8 mouse cellular contexts compared by ENCODE assay signal in the genomic region with DNA sequence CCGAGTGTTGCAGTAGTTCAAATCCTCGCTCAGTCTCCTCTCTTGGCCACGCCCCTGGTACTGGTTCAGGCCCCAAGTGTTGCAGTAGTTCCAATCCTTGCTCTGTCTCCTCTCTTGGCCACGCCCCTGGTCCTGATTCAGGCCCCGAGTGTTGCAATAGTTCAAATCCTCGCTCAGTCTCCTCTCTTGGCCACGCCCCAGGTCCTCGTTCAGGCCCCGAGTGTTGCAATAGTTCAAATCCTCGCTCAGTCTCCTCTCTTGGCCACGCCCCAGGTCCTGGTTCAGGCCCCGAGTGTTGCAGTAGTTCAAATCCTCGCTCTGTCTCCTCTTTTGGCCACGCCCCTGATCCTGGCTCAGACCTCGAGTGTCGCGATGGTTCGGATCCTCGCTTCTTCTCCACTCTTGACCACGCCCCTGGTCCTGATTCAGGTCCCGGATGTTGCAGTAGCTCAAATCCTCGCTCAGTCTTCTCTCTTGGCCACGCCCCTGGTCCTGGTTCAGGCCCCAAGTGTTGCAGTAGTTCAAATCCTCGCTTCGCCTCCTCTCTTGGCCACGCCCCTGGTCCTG. TPM values are rescaled to one million over a fixed set of nuclear protein-coding genes. Genes with fewer than 3 reads are reported as not detected.
DNase-seq lines count a peak whose midpoint lies in the region; ATAC-seq lines count a peak whose summit lies in the region.

No protein-coding gene starts in this region.

- no peaks in the 10 kb centered on the region for H3K4me1 ChIP-seq in forebrain, embryonic 13.5 days
- no peaks in the 10 kb centered on the region for H3K4me1 ChIP-seq in forebrain, embryonic 11.5 days (replicated peaks; ENCODE audit: control insufficient read depth, insufficient read depth, low read length)
- peaks cover 11% of the 10 kb centered on the region; the same call in 1 of the 2 replicates for H3K4me1 ChIP-seq in intestine, embryonic 15.5 days (replicated peaks)

- 15% methylated on average over 26 of the region's 26 CpGs for WGBS in forebrain, embryonic 13.5 days
- whole genome bisulfite sequencing in forebrain, embryonic 11.5 days, result 10% methylated on average over 26 of the region's 26 CpGs
- 20% methylated on average over 26 of the region's 26 CpGs for WGBS in intestine, embryonic 15.5 days

- peak overlapping the region; percentile 3; the same call in 1 of the 2 replicates for H3K4me3 ChIP-seq in forebrain, embryonic 13.5 days
- H3K4me3 ChIP-seq in forebrain, embryonic 11.5 days (ENCODE audit: low read depth, low read length), result no peak overlapping the region
- peak overlapping the region; percentile 43 for H3K4me3 ChIP-seq in intestine, embryonic 15.5 days (replicated peaks)

- H3K9ac ChIP-seq in forebrain, embryonic 13.5 days, result no peak overlapping the region
- H3K9ac ChIP-seq in forebrain, embryonic 11.5 days (ENCODE audit: low read length), result no peak overlapping the region
- H3K9ac ChIP-seq in intestine, embryonic 15.5 days, result no peak overlapping the region

- H3K36me3 ChIP-seq in forebrain, embryonic 13.5 days (ENCODE audit: poor library complexity, severe bottlenecking), result no peaks in the 10 kb centered on the region
- H3K36me3 ChIP-seq in forebrain, embryonic 11.5 days (ENCODE audit: control insufficient read depth, insufficient read depth, low read length), result no peaks in the 10 kb centered on the region
- H3K36me3 ChIP-seq in intestine, embryonic 15.5 days, result no peaks in the 10 kb centered on the region

- no peak overlapping the region for H3K27ac ChIP-seq in forebrain, embryonic 13.5 days
- no peak overlapping the region for H3K27ac ChIP-seq in forebrain, embryonic 11.5 days (ENCODE audit: low read depth, low read length)
- peak overlapping the region; percentile 73 for H3K27ac ChIP-seq in intestine, embryonic 15.5 days

- DNase-seq in forebrain, embryonic 11.5 days (ENCODE audit: low spot score), result no peak
- DNase-seq in c-Kit-positive CD71-negative TER-119-negative erythroid progenitor cells, embryonic 14.5 days (ENCODE audit: low read depth), result peak; percentile 36
- DNase-seq in lung, postnatal 14 days, result peak; percentile 7
- no peak for DNase-seq in yolk sac, embryonic 10.5 days (ENCODE audit: low spot score)
- no peak for DNase-seq in adrenal gland, adult 2 months

- no peak for ATAC-seq in forebrain, embryonic 13.5 days
- no peak for ATAC-seq in forebrain, embryonic 11.5 days (replicated peaks; ENCODE audit: low FRiP score)
- no peak for ATAC-seq in intestine, embryonic 15.5 days
- ATAC-seq in megakaryocyte-erythroid progenitor cell, adult 5-6 weeks (replicated peaks; ENCODE audit: low FRiP score, low TSS enrichment, poor library complexity, severe bottlenecking), result no peak

- H3K9me3 ChIP-seq in forebrain, embryonic 13.5 days (replicated peaks), result no peaks in the 10 kb centered on the region
- no peaks in the 10 kb centered on the region for H3K9me3 ChIP-seq in forebrain, embryonic 11.5 days (ENCODE audit: control insufficient read depth, low read length)
- H3K9me3 ChIP-seq in intestine, embryonic 15.5 days, result no peaks in the 10 kb centered on the region

- H3K27me3 ChIP-seq in forebrain, embryonic 13.5 days, result peaks cover 15% of the 10 kb centered on the region
- H3K27me3 ChIP-seq in forebrain, embryonic 11.5 days (ENCODE audit: control insufficient read depth, insufficient read depth, low read length), result peaks cover 12% of the 10 kb centered on the region
- no peaks in the 10 kb centered on the region for H3K27me3 ChIP-seq in intestine, embryonic 15.5 days (replicated peaks)

- H3K4me2 ChIP-seq in forebrain, embryonic 13.5 days, result peak overlapping the region; percentile 53
- H3K4me2 ChIP-seq in forebrain, embryonic 11.5 days (ENCODE audit: low read depth, low read length, severe bottlenecking), result no peak overlapping the region
- peak overlapping the region; percentile 61 for H3K4me2 ChIP-seq in intestine, embryonic 15.5 days (replicated peaks)

RNA-seq across cellular contexts. Expression of a gene that starts 1.6 kb away (rescaled TPM):
- 1.1 and 1.2 TPM in 2 replicates for polyA plus RNA-seq in forebrain, embryonic 13.5 days (2015; fragmentation: Nextera tagmentation; extraction: Ambion mirVana)
- 0.12 and 0.43 TPM in 2 replicates for polyA plus RNA-seq in forebrain, embryonic 11.5 days (2014; fragmentation: Nextera tagmentation; extraction: Ambion mirVana)
- polyA plus RNA-seq in intestine, embryonic 15.5 days (2015; fragmentation: Nextera tagmentation; extraction: Ambion mirVana), result 0.81 and 0.99 TPM in 2 replicates
- total RNA-seq in megakaryocyte-erythroid progenitor cell, adult 5-6 weeks (2014; fragmentation: Nextera tagmentation), result 0.66 and 0.99 TPM in 2 replicates
- 0.27 TPM in 1 of 2 replicates, not detected in the other for total RNA-seq in megakaryocyte-erythroid progenitor cell, adult 5-6 weeks (2017)
- under 1 TPM; 0.52 to 0.73 TPM for total RNA-seq in adrenal gland, adult 2 months (2021)
- polyA plus RNA-seq in adrenal gland, adult 2 months (2012; rRNA removed), result 0.84 and 1.2 TPM in 2 replicates

RNA-seq across cellular contexts. Expression of a gene that starts 20.0 kb away (rescaled TPM):
- polyA plus RNA-seq in forebrain, embryonic 13.5 days (2015; fragmentation: Nextera tagmentation; extraction: Ambion mirVana), result 0.27 and 0.44 TPM in 2 replicates
- polyA plus RNA-seq in forebrain, embryonic 11.5 days (2014; fragmentation: Nextera tagmentation; extraction: Ambion mirVana), result 0.19 and 0.21 TPM in 2 replicates
- polyA plus RNA-seq in intestine, embryonic 15.5 days (2015; fragmentation: Nextera tagmentation; extraction: Ambion mirVana), result 1.9 and 2.2 TPM in 2 replicates
- 0.45 TPM in 1 of 2 replicates, not detected in the other for total RNA-seq in megakaryocyte-erythroid progenitor cell, adult 5-6 weeks (2014; fragmentation: Nextera tagmentation)
- total RNA-seq in megakaryocyte-erythroid progenitor cell, adult 5-6 weeks (2017), result 0.04 TPM in 1 of 2 replicates, not detected in the other
- total RNA-seq in adrenal gland, adult 2 months (2021), result 1 to 10 TPM; 1.5 to 1.7 TPM
- polyA plus RNA-seq in adrenal gland, adult 2 months (2012; rRNA removed), result 12.2 and 13.5 TPM in 2 replicates

RNA-seq across cellular contexts. Expression of a gene that starts 25.8 kb away (rescaled TPM):
- 73.4 and 75.5 TPM in 2 replicates for polyA plus RNA-seq in forebrain, embryonic 13.5 days (2015; fragmentation: Nextera tagmentation; extraction: Ambion mirVana)
- 78.9 and 86.2 TPM in 2 replicates for polyA plus RNA-seq in forebrain, embryonic 11.5 days (2014; fragmentation: Nextera tagmentation; extraction: Ambion mirVana)
- 77.7 and 86.6 TPM in 2 replicates for polyA plus RNA-seq in intestine, embryonic 15.5 days (2015; fragmentation: Nextera tagmentation; extraction: Ambion mirVana)
- total RNA-seq in megakaryocyte-erythroid progenitor cell, adult 5-6 weeks (2014; fragmentation: Nextera tagmentation), result 32.2 and 50.7 TPM in 2 replicates
- 11.4 and 23.5 TPM in 2 replicates for total RNA-seq in megakaryocyte-erythroid progenitor cell, adult 5-6 weeks (2017)
- total RNA-seq in adrenal gland, adult 2 months (2021), result 10 to 100 TPM; 55.2 to 64.5 TPM
- polyA plus RNA-seq in adrenal gland, adult 2 months (2012; rRNA removed), result 162 and 191 TPM in 2 replicates

RNA-seq across cellular contexts. Expression of a gene that starts 31.8 kb away (rescaled TPM):
- 292 and 296 TPM in 2 replicates for polyA plus RNA-seq in forebrain, embryonic 13.5 days (2015; fragmentation: Nextera tagmentation; extraction: Ambion mirVana)
- polyA plus RNA-seq in forebrain, embryonic 11.5 days (2014; fragmentation: Nextera tagmentation; extraction: Ambion mirVana), result 291 and 297 TPM in 2 replicates
- 244 and 249 TPM in 2 replicates for polyA plus RNA-seq in intestine, embryonic 15.5 days (2015; fragmentation: Nextera tagmentation; extraction: Ambion mirVana)
- total RNA-seq in megakaryocyte-erythroid progenitor cell, adult 5-6 weeks (2014; fragmentation: Nextera tagmentation), result 159 and 187 TPM in 2 replicates
- 154 and 158 TPM in 2 replicates for total RNA-seq in megakaryocyte-erythroid progenitor cell, adult 5-6 weeks (2017)
- 100 to 1,000 TPM; 194 to 223 TPM for total RNA-seq in adrenal gland, adult 2 months (2021)
- 102 and 114 TPM in 2 replicates for polyA plus RNA-seq in adrenal gland, adult 2 months (2012; rRNA removed)

RNA-seq across cellular contexts. Expression of a gene that starts 36.0 kb away (rescaled TPM):
- polyA plus RNA-seq in forebrain, embryonic 13.5 days (2015; fragmentation: Nextera tagmentation; extraction: Ambion mirVana), result 1.2 and 1.5 TPM in 2 replicates
- polyA plus RNA-seq in forebrain, embryonic 11.5 days (2014; fragmentation: Nextera tagmentation; extraction: Ambion mirVana), result 1.8 and 5.7 TPM in 2 replicates
- 178 and 182 TPM in 2 replicates for polyA plus RNA-seq in intestine, embryonic 15.5 days (2015; fragmentation: Nextera tagmentation; extraction: Ambion mirVana)
- 0.74 and 0.98 TPM in 2 replicates for total RNA-seq in megakaryocyte-erythroid progenitor cell, adult 5-6 weeks (2014; fragmentation: Nextera tagmentation)
- 5.6 TPM in 1 of 2 replicates, not detected in the other for total RNA-seq in megakaryocyte-erythroid progenitor cell, adult 5-6 weeks (2017)
- total RNA-seq in adrenal gland, adult 2 months (2021), result 1 to 10 TPM; 2.3 to 4.2 TPM
- polyA plus RNA-seq in adrenal gland, adult 2 months (2012; rRNA removed), result 2.5 TPM in 2 replicates

Comparison
In these comparisons a context has a peak if more than half of its experiments do, and no peak if none do; other contexts are left out.
1. DNase-seq: peak in c-Kit-positive CD71-negative TER-119-negative erythroid progenitor cells, embryonic 14.5 days (single experiment) and lung, postnatal 14 days (single experiment); none in forebrain, embryonic 11.5 days (single experiment), yolk sac, embryonic 10.5 days (single experiment) and adrenal gland, adult 2 months (single experiment).